Mouse (Mus musculus): ENCODE measurements around the gene Otos. TPM values are rescaled to one million over a fixed set of nuclear protein-coding genes. Genes with fewer than 3 reads are reported as not detected.

The Otos gene
- 0.64 and 0.72 TPM in 2 replicates for polyA plus RNA-seq (2015; fragmentation: Nextera tagmentation; extraction: Ambion mirVana)

DNA sequence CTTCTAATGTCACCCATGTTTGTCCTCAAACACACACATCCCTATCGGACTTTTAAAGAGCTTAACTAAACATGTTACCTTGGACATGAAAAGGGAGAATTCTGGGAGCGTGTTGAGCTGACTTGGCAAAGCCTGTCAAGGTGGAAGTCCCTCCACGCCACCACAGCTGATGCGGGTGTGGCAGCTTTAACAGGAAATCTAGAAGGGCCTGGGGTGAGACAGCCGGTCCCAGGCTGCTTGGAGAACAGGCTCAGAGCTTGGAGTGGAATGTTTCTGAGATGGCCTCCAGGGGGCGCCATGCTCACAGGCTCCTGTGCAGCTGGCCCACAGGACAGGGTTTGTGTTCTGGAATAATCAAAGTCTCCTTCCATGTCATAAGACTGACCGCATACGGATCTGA, at the start of gene Otos:
Otos (minus strand) TSS at position 169 of the 400 bp plus-strand sequence.
- H3K4me3 ChIP-seq (ENCODE audit: low read length): no peak within 1 kb of the TSS
- 21% methylated on average over 8 of the region's 8 CpGs for WGBS
- ATAC-seq (ENCODE audit: low FRiP score, low TSS enrichment): peak; percentile 64
- no peak within 1 kb of the TSS for H3K27ac ChIP-seq (ENCODE audit: low read length)
- H3K4me2 ChIP-seq (replicated peaks; ENCODE audit: low read depth, low read length): peak within 1 kb of the TSS; percentile 14
- H3K4me1 ChIP-seq (ENCODE audit: insufficient read depth, low read length): 0 out of 2 replicates have a peak, but pooled peaks cover 7% of the 10 kb centered on the region
- no peak within 1 kb of the TSS for H3K9ac ChIP-seq (replicated peaks; ENCODE audit: low read length)
- no peaks in the 10 kb centered on the region for H3K9me3 ChIP-seq (ENCODE audit: low read length)
- H3K36me3 ChIP-seq (ENCODE audit: insufficient read depth, low read length): no peaks in the 10 kb centered on the region
- no peaks in the 10 kb centered on the region for H3K27me3 ChIP-seq (ENCODE audit: insufficient read depth, low read length)

DNA sequence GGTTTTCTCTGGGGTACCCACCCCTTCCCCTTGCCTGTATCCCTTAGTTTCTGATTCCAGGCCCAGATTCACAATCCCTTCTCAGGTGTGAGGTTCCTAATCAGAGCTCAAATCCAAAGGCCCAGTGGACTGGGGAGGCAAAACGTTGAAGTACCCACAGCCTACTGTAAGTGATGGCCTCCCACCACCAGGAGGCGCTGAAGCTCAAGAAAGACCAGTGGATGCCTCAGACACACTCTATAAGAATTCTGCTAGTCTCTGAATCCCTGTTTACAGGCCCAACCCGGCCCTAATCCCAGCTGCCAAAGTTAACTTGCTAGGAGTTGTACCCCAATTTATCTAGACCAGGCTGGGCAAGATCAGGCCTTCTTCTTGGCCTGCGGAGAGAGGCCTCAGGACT, 48.2 kb upstream of the Otos start:
- Histone ChIP-seq H3K9ac (replicated peaks; ENCODE audit: low read length) (no peak overlapping the region), H3K27ac (ENCODE audit: low read length) (no peak overlapping the region), H3K4me3 (ENCODE audit: low read length) (no peak overlapping the region), H3K4me2 (replicated peaks; ENCODE audit: low read depth, low read length) (no peak overlapping the region), H3K27me3 (ENCODE audit: insufficient read depth, low read length) (0 out of 2 replicates have a peak, but pooled peaks cover 2% of the 10 kb centered on the region), H3K4me1 (ENCODE audit: insufficient read depth, low read length) (peaks cover 19% of the 10 kb centered on the region), H3K9me3 (ENCODE audit: low read length) (no peaks in the 10 kb centered on the region), H3K36me3 (ENCODE audit: insufficient read depth, low read length) (no peaks in the 10 kb centered on the region)
- no peak for ATAC-seq (ENCODE audit: low FRiP score, low TSS enrichment)
- 30% methylated on average over 4 of the region's 4 CpGs for WGBS

DNA sequence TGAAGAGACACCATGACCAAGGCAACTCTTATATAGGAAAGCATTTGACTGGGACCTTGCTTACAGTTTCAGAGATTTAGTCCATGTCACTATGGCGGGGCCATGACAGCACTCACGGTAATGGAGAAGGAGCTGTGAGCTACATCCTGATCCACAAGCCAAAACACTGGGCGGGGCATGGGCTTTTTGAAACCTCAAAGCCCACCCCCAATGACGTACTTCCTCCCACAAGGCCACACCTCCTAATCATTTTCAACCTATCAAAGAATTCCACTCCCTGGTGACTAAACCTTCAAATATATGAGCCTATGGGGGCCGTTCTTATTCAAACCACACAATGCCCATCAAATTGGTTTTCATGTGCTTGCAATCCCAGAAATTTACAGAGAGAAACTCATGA, 47.1 kb upstream of the Otos start:
- no peak overlapping the region for H3K9ac ChIP-seq (replicated peaks; ENCODE audit: low read length)
- peaks cover 12% of the 10 kb centered on the region for H3K4me1 ChIP-seq (ENCODE audit: insufficient read depth, low read length)
- H3K36me3 ChIP-seq (ENCODE audit: insufficient read depth, low read length): no peaks in the 10 kb centered on the region
- no peak overlapping the region for H3K27ac ChIP-seq (ENCODE audit: low read length)
- WGBS: 90% methylated on average over 5 of the region's 5 CpGs
- 0 out of 2 replicates have a peak, but pooled peaks cover 2% of the 10 kb centered on the region for H3K27me3 ChIP-seq (ENCODE audit: insufficient read depth, low read length)
- no peak for ATAC-seq (ENCODE audit: low FRiP score, low TSS enrichment)
- no peak overlapping the region for H3K4me2 ChIP-seq (replicated peaks; ENCODE audit: low read depth, low read length)
- no peak overlapping the region for H3K4me3 ChIP-seq (ENCODE audit: low read length)
- H3K9me3 ChIP-seq (ENCODE audit: low read length): no peaks in the 10 kb centered on the region

- H3K36me3 ChIP-seq (ENCODE audit: insufficient read depth, low read length): no peaks in the 10 kb centered on the region
- WGBS: 82% methylated on average over 3 of the region's 3 CpGs
- peaks cover 8% of the 10 kb centered on the region for H3K4me1 ChIP-seq (ENCODE audit: insufficient read depth, low read length)
- no peak for ATAC-seq (ENCODE audit: low FRiP score, low TSS enrichment)
- H3K27ac ChIP-seq (ENCODE audit: low read length): no peak overlapping the region
- no peak overlapping the region for H3K9ac ChIP-seq (replicated peaks; ENCODE audit: low read length)
- H3K27me3 ChIP-seq (ENCODE audit: insufficient read depth, low read length): no peaks in the 10 kb centered on the region
- no peak overlapping the region for H3K4me3 ChIP-seq (ENCODE audit: low read length)
- H3K9me3 ChIP-seq (ENCODE audit: low read length): no peaks in the 10 kb centered on the region
- no peak overlapping the region for H3K4me2 ChIP-seq (replicated peaks; ENCODE audit: low read depth, low read length)
Observed at GRCm38 (mm10) chr1:92691166-92691844, 42.7 kb upstream of the Otos start.

DNA sequence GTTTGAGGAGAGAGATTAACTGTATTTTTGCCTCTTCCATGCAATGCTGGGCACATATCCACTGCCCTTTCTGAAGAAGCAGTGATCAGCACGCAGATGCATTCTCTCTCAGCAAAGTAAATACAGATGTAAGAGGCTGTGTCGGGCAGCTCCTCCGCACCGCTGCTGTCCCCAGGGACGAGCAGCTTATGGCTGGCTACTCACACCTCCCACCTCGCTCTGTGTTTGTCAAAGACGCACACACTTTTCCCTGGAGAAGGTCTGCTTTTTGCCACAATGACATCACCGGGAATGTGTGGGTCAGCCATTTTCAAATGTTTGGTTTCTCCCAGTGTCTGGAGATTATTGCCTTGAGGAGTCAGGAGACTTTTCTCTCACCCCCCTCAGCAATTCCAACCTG, 38.4 kb upstream of the Otos start:
- Histone ChIP-seq H3K4me1 (ENCODE audit: insufficient read depth, low read length) (peaks cover 12% of the 10 kb centered on the region), H3K36me3 (ENCODE audit: insufficient read depth, low read length) (no peaks in the 10 kb centered on the region), H3K4me2 (replicated peaks; ENCODE audit: low read depth, low read length) (no peak overlapping the region), H3K9ac (replicated peaks; ENCODE audit: low read length) (no peak overlapping the region), H3K9me3 (ENCODE audit: low read length) (no peaks in the 10 kb centered on the region), H3K27me3 (ENCODE audit: insufficient read depth, low read length) (no peaks in the 10 kb centered on the region), H3K27ac (ENCODE audit: low read length) (peak overlapping the region; percentile 63), H3K4me3 (ENCODE audit: low read length) (no peak overlapping the region)
- 7% methylated on average over 8 of the region's 8 CpGs for WGBS
- ATAC-seq (ENCODE audit: low FRiP score, low TSS enrichment): 0 out of 2 replicates have a peak, but pooled peaks have one; percentile 42

GRCm38 (mm10) chr1:92683151-92683550, 34.5 kb upstream of the Otos start:
- Histone ChIP-seq H3K4me2 (replicated peaks; ENCODE audit: low read depth, low read length) (no peak overlapping the region), H3K9ac (replicated peaks; ENCODE audit: low read length) (no peak overlapping the region), H3K27ac (ENCODE audit: low read length) (no peak overlapping the region), H3K36me3 (ENCODE audit: insufficient read depth, low read length) (no peaks in the 10 kb centered on the region), H3K27me3 (ENCODE audit: insufficient read depth, low read length) (0 out of 2 replicates have a peak, but pooled peaks cover 3% of the 10 kb centered on the region), H3K9me3 (ENCODE audit: low read length) (no peaks in the 10 kb centered on the region), H3K4me1 (ENCODE audit: insufficient read depth, low read length) (peaks cover 22% of the 10 kb centered on the region), H3K4me3 (ENCODE audit: low read length) (no peak overlapping the region)
- 87% methylated on average over 8 of the region's 8 CpGs for WGBS
- ATAC-seq (ENCODE audit: low FRiP score, low TSS enrichment): no peak

DNA sequence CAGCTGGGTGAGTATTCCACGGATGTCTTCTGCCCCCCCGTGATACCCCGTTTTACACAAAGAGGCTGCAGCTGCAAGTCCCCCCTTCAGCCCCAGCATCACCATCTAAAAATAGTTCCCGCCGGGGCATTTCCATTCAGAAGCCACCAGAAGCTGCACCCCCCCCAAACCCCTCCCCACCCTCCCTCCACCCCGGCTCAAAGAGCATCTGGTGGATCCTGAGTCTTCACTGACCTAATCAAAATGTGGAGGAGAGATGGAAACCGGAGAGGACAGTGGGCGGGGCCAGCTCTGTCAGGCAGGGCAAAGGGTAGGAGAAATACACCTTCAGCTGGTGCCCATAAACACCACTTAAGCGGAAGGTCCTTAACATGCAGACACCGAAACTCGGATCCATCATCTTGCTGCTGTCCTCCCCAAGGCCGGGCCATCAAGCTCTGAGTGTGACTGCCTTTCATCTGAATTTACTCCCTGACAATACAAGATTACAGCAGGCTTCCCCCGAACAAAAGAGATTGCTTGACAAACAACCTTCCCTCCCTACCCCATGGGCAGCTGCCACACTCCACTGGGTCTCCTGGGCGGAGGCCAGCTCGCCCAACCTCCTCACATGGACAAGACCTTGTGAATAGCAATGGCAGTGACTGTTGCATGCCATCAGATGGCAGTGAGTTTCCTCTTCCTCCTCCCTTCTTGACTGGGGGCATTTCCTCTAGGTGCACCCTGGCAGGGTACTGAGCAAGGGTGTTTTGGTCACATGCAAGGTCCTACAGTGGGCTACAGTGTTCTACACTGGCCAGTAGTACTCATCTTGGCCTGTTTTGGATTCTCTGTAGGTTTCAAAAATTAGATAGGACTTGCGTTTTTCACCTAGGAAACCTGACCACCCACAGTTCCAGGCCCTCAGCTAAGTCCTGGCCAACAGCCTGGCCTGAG, 32.3 kb upstream of the Otos start:
- peak; percentile 90 for ATAC-seq (ENCODE audit: low FRiP score, low TSS enrichment)
- H3K27me3 ChIP-seq (ENCODE audit: insufficient read depth, low read length): 0 out of 2 replicates have a peak, but pooled peaks cover 3% of the 10 kb centered on the region
- peak overlapping the region; percentile 54; the same call in 1 of the 2 replicates for H3K27ac ChIP-seq (ENCODE audit: low read length)
- H3K4me1 ChIP-seq (ENCODE audit: insufficient read depth, low read length): peaks cover 10% of the 10 kb centered on the region; the same call in 1 of the 2 replicates
- H3K4me3 ChIP-seq (ENCODE audit: low read length): no peak overlapping the region
- H3K9ac ChIP-seq (replicated peaks; ENCODE audit: low read length): no peak overlapping the region
- no peaks in the 10 kb centered on the region for H3K9me3 ChIP-seq (ENCODE audit: low read length)
- H3K36me3 ChIP-seq (ENCODE audit: insufficient read depth, low read length): no peaks in the 10 kb centered on the region
- peak overlapping the region; percentile 32; the same call in 1 of the 2 replicates for H3K4me2 ChIP-seq (replicated peaks; ENCODE audit: low read depth, low read length)
- WGBS: 14% methylated on average over 16 of the region's 16 CpGs

DNA sequence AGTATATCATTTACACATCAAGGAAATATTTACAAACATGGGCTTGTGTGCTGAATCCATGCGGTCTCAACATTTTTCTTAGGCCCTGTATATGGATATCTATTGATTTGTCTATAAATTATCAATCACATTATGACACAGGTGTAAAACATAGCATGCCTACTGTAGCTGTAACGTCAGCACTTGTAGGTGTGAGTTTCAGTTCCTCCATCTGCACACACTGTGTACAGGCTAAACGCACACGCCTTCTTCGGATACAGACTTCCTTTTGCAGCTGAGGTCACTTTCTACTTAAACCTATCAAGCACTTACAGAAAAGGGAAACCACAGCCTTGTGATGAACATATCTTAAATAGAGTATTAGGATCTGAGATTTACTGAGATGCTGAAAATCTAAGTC, 30.1 kb upstream of the Otos start:
- ATAC-seq (ENCODE audit: low FRiP score, low TSS enrichment): no peak
- no peaks in the 10 kb centered on the region for H3K9me3 ChIP-seq (ENCODE audit: low read length)
- 95% methylated on average over 5 of the region's 5 CpGs for WGBS
- H3K4me1 ChIP-seq (ENCODE audit: insufficient read depth, low read length): peaks cover 10% of the 10 kb centered on the region; the same call in 1 of the 2 replicates
- H3K36me3 ChIP-seq (ENCODE audit: insufficient read depth, low read length): no peaks in the 10 kb centered on the region
- no peak overlapping the region for H3K27ac ChIP-seq (ENCODE audit: low read length)
- no peak overlapping the region for H3K4me2 ChIP-seq (replicated peaks; ENCODE audit: low read depth, low read length)
- H3K9ac ChIP-seq (replicated peaks; ENCODE audit: low read length): no peak overlapping the region
- H3K27me3 ChIP-seq (ENCODE audit: insufficient read depth, low read length): 0 out of 2 replicates have a peak, but pooled peaks cover 3% of the 10 kb centered on the region
- no peak overlapping the region for H3K4me3 ChIP-seq (ENCODE audit: low read length)

- no peak for ATAC-seq (ENCODE audit: low FRiP score, low TSS enrichment)
- WGBS: 42% methylated on average over 3 of the region's 3 CpGs
Observed at GRCm38 (mm10) chr1:92676676-92676975, 28.0 kb upstream of the Otos start.

More at GRCm38 (mm10) chr1:92676676-92676975, 28.0 kb upstream of the Otos start:
- no peak overlapping the region for H3K27ac ChIP-seq (ENCODE audit: low read length)
- H3K27me3 ChIP-seq (ENCODE audit: insufficient read depth, low read length): 0 out of 2 replicates have a peak, but pooled peaks cover 3% of the 10 kb centered on the region
- H3K9ac ChIP-seq (replicated peaks; ENCODE audit: low read length): no peak overlapping the region
- H3K4me1 ChIP-seq (ENCODE audit: insufficient read depth, low read length): peaks cover 10% of the 10 kb centered on the region; the same call in 1 of the 2 replicates
- H3K4me3 ChIP-seq (ENCODE audit: low read length): no peak overlapping the region
- H3K9me3 ChIP-seq (ENCODE audit: low read length): no peaks in the 10 kb centered on the region
- no peaks in the 10 kb centered on the region for H3K36me3 ChIP-seq (ENCODE audit: insufficient read depth, low read length)
- H3K4me2 ChIP-seq (replicated peaks; ENCODE audit: low read depth, low read length): no peak overlapping the region

All from kidney, embryonic 16.5 days (tissue).